Mouse (Mus musculus): ENCODE results near the gene Tent5c.

- no peak for TF ChIP-seq POLR2A (IDR thresholded peaks at IDR 0.05; ENCODE audit: borderline replicate concordance, control insufficient read depth, low read depth, low read length)
- no peak for TF ChIP-seq CTCF (IDR thresholded peaks at IDR 0.05; ENCODE audit: control insufficient read depth, insufficient read depth, low read length)
These were observed 46.6 kb downstream of the Tent5c start for GRCm38 (mm10) chr3:100442499-100442898.
